ENCODE assay signal across 8 mouse cellular contexts in the genomic region with DNA sequence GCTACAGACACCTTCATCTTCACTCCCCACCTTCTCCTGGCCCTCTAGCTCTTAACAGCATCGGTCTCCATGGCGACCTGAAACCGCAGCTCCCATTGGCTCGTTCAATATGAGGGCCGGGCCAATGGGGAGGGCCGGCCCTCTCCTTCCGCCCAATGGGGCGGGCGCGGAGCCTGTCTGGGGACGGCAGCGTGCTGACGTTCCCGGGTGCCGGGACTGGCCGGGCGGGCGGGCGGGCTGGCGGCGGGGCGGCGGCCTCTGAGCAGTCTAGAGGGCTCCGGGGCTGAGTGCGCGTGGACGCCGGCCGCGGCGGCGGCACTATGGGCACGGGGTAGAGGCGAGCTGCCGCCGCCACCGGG. TPM values are rescaled to one million over a fixed set of nuclear protein-coding genes. Genes with fewer than 3 reads are reported as not detected.
DNase-seq lines count a peak whose midpoint lies in the region; ATAC-seq lines count a peak whose summit lies in the region.

TSS of gene Ccdc148 (minus strand) at position 79 of the 359 bp plus-strand sequence.
TSS of gene Pkp4 (plus strand) at position 246 of the 359 bp plus-strand sequence.

- ATAC-seq in erythroblast, adult 5-6 weeks (replicated peaks; ENCODE audit: low FRiP score, poor library complexity, severe bottlenecking): no peak
- peak; percentile 97 for ATAC-seq in embryonic facial prominence, embryonic 13.5 days (ENCODE audit: insufficient number of reproducible peaks, insufficient read depth, low FRiP score, low TSS enrichment, low read depth)
- ATAC-seq in limb, embryonic 12.5 days (ENCODE audit: insufficient number of reproducible peaks, insufficient read depth, low FRiP score, low TSS enrichment, low read depth): peak; percentile 97
- ATAC-seq in midbrain, embryonic 14.5 days (ENCODE audit: low FRiP score, low TSS enrichment): peak; percentile 98

- peaks cover 22% of the 10 kb centered on the region for H3K4me1 ChIP-seq in erythroblast, embryonic 14.5 days (ENCODE audit: control insufficient read depth)
- H3K4me1 ChIP-seq in embryonic facial prominence, embryonic 13.5 days: peaks cover 18% of the 10 kb centered on the region
- peaks cover 10% of the 10 kb centered on the region for H3K4me1 ChIP-seq in limb, embryonic 12.5 days (replicated peaks)
- H3K4me1 ChIP-seq in midbrain, embryonic 14.5 days (ENCODE audit: control insufficient read depth, insufficient read depth, low read length): peaks cover 7% of the 10 kb centered on the region

- peak within 1 kb of the TSS; percentile 88 for H3K27ac ChIP-seq in embryonic facial prominence, embryonic 13.5 days
- peak within 1 kb of the TSS; percentile 82 for H3K27ac ChIP-seq in limb, embryonic 12.5 days
- H3K27ac ChIP-seq in midbrain, embryonic 14.5 days (replicated peaks; ENCODE audit: low read depth, low read length): peak within 1 kb of the TSS; percentile 87

- peak within 1 kb of the TSS; percentile 90 for H3K9ac ChIP-seq in embryonic facial prominence, embryonic 13.5 days
- H3K9ac ChIP-seq in limb, embryonic 12.5 days (replicated peaks): peak within 1 kb of the TSS; percentile 82
- peak within 1 kb of the TSS; percentile 72 for H3K9ac ChIP-seq in midbrain, embryonic 14.5 days (replicated peaks; ENCODE audit: low read length)

- no peaks in the 10 kb centered on the region for H3K36me3 ChIP-seq in erythroblast, embryonic 14.5 days (ENCODE audit: control insufficient read depth)
- H3K36me3 ChIP-seq in embryonic facial prominence, embryonic 13.5 days: no peaks in the 10 kb centered on the region
- H3K36me3 ChIP-seq in limb, embryonic 12.5 days: no peaks in the 10 kb centered on the region
- H3K36me3 ChIP-seq in midbrain, embryonic 14.5 days (ENCODE audit: control insufficient read depth, insufficient read depth, low read length): no peaks in the 10 kb centered on the region

- DNase-seq in heart, adult 8-10 months (ENCODE audit: low spot score): peak; percentile 92
- peak; percentile 94 to 95 for DNase-seq in kidney, adult 8-10 months
- peak; percentile 98 for DNase-seq in midbrain, embryonic 14.5 days
- peak; percentile 66 for DNase-seq in spleen, adult 12 weeks (ENCODE audit: low spot score)

- no peaks in the 10 kb centered on the region for H3K9me3 ChIP-seq in erythroblast, embryonic 14.5 days (ENCODE audit: control insufficient read depth, low read length)
- H3K9me3 ChIP-seq in embryonic facial prominence, embryonic 13.5 days: no peaks in the 10 kb centered on the region
- H3K9me3 ChIP-seq in limb, embryonic 12.5 days: no peaks in the 10 kb centered on the region
- H3K9me3 ChIP-seq in midbrain, embryonic 14.5 days (ENCODE audit: control insufficient read depth, low read length): no peaks in the 10 kb centered on the region

- H3K4me3 ChIP-seq in erythroblast, embryonic 14.5 days (replicated peaks): peak within 1 kb of the TSS; percentile 80
- H3K4me3 ChIP-seq in embryonic facial prominence, embryonic 13.5 days: peak within 1 kb of the TSS; percentile 91
- H3K4me3 ChIP-seq in limb, embryonic 12.5 days (replicated peaks): peak within 1 kb of the TSS; percentile 90
- peak within 1 kb of the TSS; percentile 91 for H3K4me3 ChIP-seq in midbrain, embryonic 14.5 days (replicated peaks; ENCODE audit: low read depth, low read length)

- peak within 1 kb of the TSS; percentile 82 for H3K4me2 ChIP-seq in embryonic facial prominence, embryonic 13.5 days
- peak within 1 kb of the TSS; percentile 79 for H3K4me2 ChIP-seq in limb, embryonic 12.5 days
- H3K4me2 ChIP-seq in midbrain, embryonic 14.5 days (ENCODE audit: low read length): peak within 1 kb of the TSS; percentile 53

- peaks cover 30% of the 10 kb centered on the region for H3K27me3 ChIP-seq in erythroblast, embryonic 14.5 days (ENCODE audit: control insufficient read depth)
- H3K27me3 ChIP-seq in embryonic facial prominence, embryonic 13.5 days: peaks cover 7% of the 10 kb centered on the region; the same call in 1 of the 2 replicates
- no peaks in the 10 kb centered on the region for H3K27me3 ChIP-seq in limb, embryonic 12.5 days
- no peaks in the 10 kb centered on the region for H3K27me3 ChIP-seq in midbrain, embryonic 14.5 days (ENCODE audit: control insufficient read depth, insufficient read depth, low read length)

- under 1% methylated on average over 37 of the region's 37 CpGs for WGBS in embryonic facial prominence, embryonic 13.5 days
- whole genome bisulfite sequencing in limb, embryonic 12.5 days: under 1% methylated on average over 35 of the region's 37 CpGs
- 1% methylated on average over 33 of the region's 37 CpGs for WGBS in midbrain, embryonic 14.5 days

RNA-seq across cellular contexts. Expression of gene Ccdc148, which starts in this region (rescaled TPM):
- polyA plus RNA-seq in erythroblast, embryonic 14.5 days (2012): 0.02 TPM in 1 of 2 replicates, not detected in the other
- 0.58 and 1.0 TPM in 2 replicates for total RNA-seq in erythroblast, adult 5-6 weeks (2015; ENCODE audit: low replicate concordance)
- total RNA-seq in erythroblast, adult 5-6 weeks (2017; ENCODE audit: low replicate concordance): 0.28 and 0.85 TPM in 2 replicates
- 1.2 and 1.3 TPM in 2 replicates for polyA plus RNA-seq in embryonic facial prominence, embryonic 13.5 days (2015; fragmentation: Nextera tagmentation; extraction: Ambion mirVana)
- under 1 TPM; 0.37 to 0.88 (median 0.64) TPM for total RNA-seq in heart, adult 8-10 months (2022)
- 0.63 and 0.69 TPM in 2 replicates for polyA plus RNA-seq in limb, embryonic 12.5 days (2016; fragmentation: Nextera tagmentation; extraction: Ambion mirVana)
- 2.7 and 3.1 TPM in 2 replicates for polyA plus RNA-seq in midbrain, embryonic 14.5 days (2014; fragmentation: Nextera tagmentation; extraction: Ambion mirVana)

RNA-seq across cellular contexts. Expression of gene Pkp4, which starts in this region (rescaled TPM):
- polyA plus RNA-seq in erythroblast, embryonic 14.5 days (2012): 0.82 and 2.2 TPM in 2 replicates
- 4.6 and 8.1 TPM in 2 replicates for total RNA-seq in erythroblast, adult 5-6 weeks (2015; ENCODE audit: low replicate concordance)
- total RNA-seq in erythroblast, adult 5-6 weeks (2017; ENCODE audit: low replicate concordance): 1.4 and 9.6 TPM in 2 replicates
- 28.3 and 36.6 TPM in 2 replicates for polyA plus RNA-seq in embryonic facial prominence, embryonic 13.5 days (2015; fragmentation: Nextera tagmentation; extraction: Ambion mirVana)
- total RNA-seq in heart, adult 8-10 months (2022): 100 to 1,000 TPM; 165 to 198 (median 178) TPM
- polyA plus RNA-seq in limb, embryonic 12.5 days (2016; fragmentation: Nextera tagmentation; extraction: Ambion mirVana): 17.5 and 18.7 TPM in 2 replicates
- 23.9 and 24.1 TPM in 2 replicates for polyA plus RNA-seq in midbrain, embryonic 14.5 days (2014; fragmentation: Nextera tagmentation; extraction: Ambion mirVana)

Comparison
In these comparisons a context has a peak if more than half of its experiments do, and no peak if none do; other contexts are left out.
1. RNA of gene Pkp4 (total RNA-seq): 165 to 198 TPM in heart, adult 8-10 months; 1.4 to 9.6 TPM in erythroblast, adult 5-6 weeks; every median in the first group is over 10 times any median in the second.
2. Peak in every context shown above with its lines, with median percentiles within 50 percentile points of each other: H3K4me3 ChIP-seq, H3K27ac ChIP-seq, H3K4me2 ChIP-seq, H3K9ac ChIP-seq and DNase-seq.